Mouse (Mus musculus): ENCODE measurements around the gene Dgkg.
A peak's percentile ranks its signal among the peaks of the same experiment; 100 is the strongest.

Gene Dgkg

GRCm38 (mm10) chr16:22542691-22543141 is 114.3 kb downstream of the Dgkg start:
- peak; percentile 87 for DNase-seq

GRCm38 (mm10) chr16:22539275-22539674 is 117.7 kb downstream of the Dgkg start:
- DNase-seq, result no peak

GRCm38 (mm10) chr16:22536581-22537160 is 120.3 kb downstream of the Dgkg start:
- peak; percentile 82 for DNase-seq

GRCm38 (mm10) chr16:22533087-22533486 is 123.9 kb downstream of the Dgkg start:
- DNase-seq, result no peak

- DNase-seq, result peak; percentile 57
Measured at GRCm38 (mm10) chr16:22531834-22532233, 125.2 kb downstream of the Dgkg start.

GRCm38 (mm10) chr16:22531041-22531440 is 126.0 kb downstream of the Dgkg start:
- peak; percentile 54 for DNase-seq

- no peak for DNase-seq
Measured at GRCm38 (mm10) chr16:22527499-22527939, 129.5 kb downstream of the Dgkg start.

- DNase-seq, result no peak
Measured at GRCm38 (mm10) chr16:22526386-22526785, 130.6 kb downstream of the Dgkg start.

- peak; percentile 63 for DNase-seq
Measured at GRCm38 (mm10) chr16:22517431-22518384, 139.3 kb downstream of the Dgkg start.

- DNase-seq, result no peak
Measured at GRCm38 (mm10) chr16:22515476-22515875, 141.5 kb downstream of the Dgkg start.

- DNase-seq, result peak; percentile 74
Measured at GRCm38 (mm10) chr16:22510861-22511637, 146.0 kb downstream of the Dgkg start.

GRCm38 (mm10) chr16:22508936-22509563 is 148.0 kb downstream of the Dgkg start:
- no peak for DNase-seq

- DNase-seq, result no peak
Measured at GRCm38 (mm10) chr16:22505656-22506055, 151.4 kb downstream of the Dgkg start.

- DNase-seq, result peak; percentile 61
Measured at GRCm38 (mm10) chr16:22504851-22505250, 152.2 kb downstream of the Dgkg start.

GRCm38 (mm10) chr16:22504049-22504448 is 153.0 kb downstream of the Dgkg start:
- no peak for DNase-seq

- DNase-seq, result no peak
Measured at GRCm38 (mm10) chr16:22503467-22503866, 153.6 kb downstream of the Dgkg start.

- DNase-seq, result no peak
Measured at GRCm38 (mm10) chr16:22501855-22502254, 155.2 kb downstream of the Dgkg start.

- DNase-seq, result no peak
Measured at GRCm38 (mm10) chr16:22500561-22500960, 156.5 kb downstream of the Dgkg start.

GRCm38 (mm10) chr16:22499951-22500350 is 157.1 kb downstream of the Dgkg start:
- DNase-seq, result no peak

- DNase-seq, result peak; percentile 51
Measured at GRCm38 (mm10) chr16:22499447-22499846, 157.6 kb downstream of the Dgkg start.

GRCm38 (mm10) chr16:22497976-22498375 is 159.0 kb downstream of the Dgkg start:
- DNase-seq, result no peak

- no peak for DNase-seq
Measured at GRCm38 (mm10) chr16:22495259-22495658, 161.8 kb downstream of the Dgkg start.

- DNase-seq, result no peak
Measured at GRCm38 (mm10) chr16:22494815-22495214, 162.2 kb downstream of the Dgkg start.
